Mouse (Mus musculus): ENCODE measurements around the gene Adam17. TPM values are rescaled to one million over a fixed set of nuclear protein-coding genes. Genes with fewer than 3 reads are reported as not detected.

The Adam17 gene
- polyA plus RNA-seq, 1 experiment from 2014 or later, result 44.7 TPM

DNA sequence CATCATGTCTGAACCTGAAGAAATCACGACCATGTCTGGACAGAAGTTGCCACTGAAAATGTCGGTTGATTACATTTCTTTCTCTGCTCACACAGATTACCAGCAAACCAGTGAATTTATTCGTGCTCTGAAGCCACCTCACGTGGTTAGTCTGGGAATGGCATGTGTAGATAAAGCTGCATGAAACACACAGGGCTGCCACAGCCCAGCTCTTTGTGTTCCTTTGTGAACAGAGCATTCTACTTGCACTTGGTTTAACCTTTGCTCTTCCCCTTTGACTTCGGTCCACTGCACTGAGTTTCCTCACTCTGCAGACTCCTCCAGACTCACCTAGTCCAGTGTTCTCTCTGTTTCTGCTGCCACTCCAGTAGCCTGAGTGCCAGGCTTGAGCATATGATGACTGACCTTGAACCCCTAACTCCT, 71.1 kb downstream of the Adam17 start:
- H3K27me3 ChIP-seq, result no peaks in the 10 kb centered on the region
- no peak overlapping the region for H3K4me2 ChIP-seq (replicated peaks)
- no peaks in the 10 kb centered on the region for H3K4me1 ChIP-seq
- H3K36me3 ChIP-seq, result peaks cover 78% of the 10 kb centered on the region
- no peak overlapping the region for H3K9ac ChIP-seq
- H3K27ac ChIP-seq, result no peak overlapping the region
- WGBS, result 87% methylated on average over 5 of the region's 5 CpGs
- H3K9me3 ChIP-seq, result no peaks in the 10 kb centered on the region
- no peak overlapping the region for H3K4me3 ChIP-seq
- ATAC-seq (ENCODE audit: insufficient number of reproducible peaks, insufficient read depth, low FRiP score, low TSS enrichment), result no peak

DNA sequence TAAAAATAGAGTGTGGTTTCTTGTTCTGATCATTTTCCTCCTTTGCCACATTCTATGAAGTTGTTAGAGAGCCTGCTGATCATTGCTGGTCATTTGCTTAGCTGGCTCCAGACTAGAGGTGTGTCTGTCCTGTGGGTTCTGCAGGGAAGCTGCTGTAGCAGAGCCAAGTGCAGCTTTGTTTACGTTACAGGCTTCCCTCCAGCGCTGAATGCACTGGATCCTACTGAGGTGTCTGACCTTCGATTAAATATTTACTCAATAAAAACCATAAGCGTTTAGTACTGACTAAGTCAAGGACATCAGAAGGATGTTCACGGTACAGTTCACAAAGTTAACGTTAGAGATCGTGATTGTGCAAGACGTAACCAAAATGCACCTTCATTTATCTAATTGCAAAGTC, 71.5 kb downstream of the Adam17 start:
- H3K4me2 ChIP-seq (replicated peaks), result no peak overlapping the region
- H3K4me3 ChIP-seq, result no peak overlapping the region
- H3K27ac ChIP-seq, result no peak overlapping the region
- no peaks in the 10 kb centered on the region for H3K4me1 ChIP-seq
- ATAC-seq (ENCODE audit: insufficient number of reproducible peaks, insufficient read depth, low FRiP score, low TSS enrichment), result no peak
- H3K36me3 ChIP-seq, result peaks cover 79% of the 10 kb centered on the region
- no peak overlapping the region for H3K9ac ChIP-seq
- no peaks in the 10 kb centered on the region for H3K9me3 ChIP-seq
- no peaks in the 10 kb centered on the region for H3K27me3 ChIP-seq
- 86% methylated on average over 8 of the region's 8 CpGs for WGBS

DNA sequence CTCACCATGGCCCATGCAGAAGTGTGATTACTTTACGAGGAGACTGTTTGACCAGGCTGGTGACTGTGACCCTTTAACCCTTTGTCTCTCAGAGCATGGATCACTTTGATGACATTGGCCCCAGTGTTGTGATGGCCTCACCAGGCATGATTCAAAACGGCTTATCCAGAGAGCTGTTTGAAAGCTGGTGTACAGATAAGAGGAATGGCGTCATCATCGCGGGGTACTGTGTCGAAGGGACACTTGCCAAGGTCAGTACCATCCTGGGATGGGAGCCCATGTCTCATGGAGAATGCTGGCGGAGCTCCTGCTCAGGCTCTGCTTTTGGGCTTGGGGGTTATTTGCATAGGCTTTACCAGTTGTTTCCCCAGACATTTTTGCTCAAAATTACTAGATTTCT, 72.1 kb downstream of the Adam17 start:
- no peaks in the 10 kb centered on the region for H3K27me3 ChIP-seq
- H3K27ac ChIP-seq, result no peak overlapping the region
- no peak overlapping the region for H3K9ac ChIP-seq
- no peak for ATAC-seq (ENCODE audit: insufficient number of reproducible peaks, insufficient read depth, low FRiP score, low TSS enrichment)
- H3K4me3 ChIP-seq, result no peak overlapping the region
- H3K4me2 ChIP-seq (replicated peaks), result no peak overlapping the region
- peaks cover 79% of the 10 kb centered on the region for H3K36me3 ChIP-seq
- no peaks in the 10 kb centered on the region for H3K9me3 ChIP-seq
- no peaks in the 10 kb centered on the region for H3K4me1 ChIP-seq
- WGBS, result 94% methylated on average over 7 of the region's 7 CpGs

DNA sequence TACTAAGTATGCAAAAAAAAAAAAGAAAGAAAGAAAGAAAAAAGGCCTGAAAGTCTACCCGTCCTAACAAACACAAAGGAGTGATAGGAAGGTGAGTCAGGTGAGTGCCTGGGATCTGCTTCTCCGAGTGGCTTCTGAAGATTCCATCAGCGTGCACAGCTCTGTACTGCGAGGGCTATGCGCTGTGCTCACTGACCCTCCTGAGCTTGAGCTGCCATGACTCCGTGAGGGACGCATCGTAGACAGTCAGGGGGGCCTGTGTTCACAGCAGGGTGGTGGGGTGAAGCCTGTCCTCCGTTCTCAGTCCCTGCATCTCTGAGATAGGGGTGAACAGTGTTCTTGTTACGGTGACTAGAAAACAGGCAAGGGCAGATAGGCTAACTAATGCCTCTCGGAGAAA, 74.6 kb downstream of the Adam17 start:
- H3K36me3 ChIP-seq, result peaks cover 82% of the 10 kb centered on the region
- no peak overlapping the region for H3K9ac ChIP-seq
- no peak for ATAC-seq (ENCODE audit: insufficient number of reproducible peaks, insufficient read depth, low FRiP score, low TSS enrichment)
- no peaks in the 10 kb centered on the region for H3K27me3 ChIP-seq
- no peak overlapping the region for H3K27ac ChIP-seq
- no peak overlapping the region for H3K4me3 ChIP-seq
- no peaks in the 10 kb centered on the region for H3K9me3 ChIP-seq
- no peak overlapping the region for H3K4me2 ChIP-seq (replicated peaks)
- no peaks in the 10 kb centered on the region for H3K4me1 ChIP-seq
- WGBS, result 93% methylated on average over 11 of the region's 11 CpGs

DNA sequence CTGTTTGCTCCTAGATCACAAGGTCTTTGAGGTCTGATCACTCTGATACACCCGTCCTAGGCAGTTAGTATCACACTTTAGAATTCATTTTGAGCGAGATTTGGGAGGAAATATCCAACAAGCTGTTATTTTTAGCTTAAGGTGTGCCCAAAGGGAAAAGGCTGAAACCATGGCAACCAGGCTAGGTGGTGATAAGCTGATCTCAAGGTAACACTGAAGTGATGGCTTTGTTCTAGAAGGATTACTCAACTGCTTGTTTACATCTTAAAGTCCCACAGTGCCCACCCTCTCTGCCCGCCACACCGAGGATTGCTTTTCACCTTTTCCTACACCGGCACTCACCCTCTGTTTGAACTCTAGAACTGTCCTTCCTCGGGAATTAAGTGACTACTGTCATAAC, 83.8 kb downstream of the Adam17 start:
- WGBS, result 87% methylated on average over 6 of the region's 6 CpGs
- H3K9me3 ChIP-seq, result no peaks in the 10 kb centered on the region
- no peak overlapping the region for H3K4me2 ChIP-seq (replicated peaks)
- no peak overlapping the region for H3K9ac ChIP-seq
- no peak overlapping the region for H3K27ac ChIP-seq
- no peak overlapping the region for H3K4me3 ChIP-seq
- ATAC-seq (ENCODE audit: insufficient number of reproducible peaks, insufficient read depth, low FRiP score, low TSS enrichment), result no peak
- no peaks in the 10 kb centered on the region for H3K27me3 ChIP-seq
- H3K4me1 ChIP-seq, result peaks cover 12% of the 10 kb centered on the region
- H3K36me3 ChIP-seq, result peaks cover 51% of the 10 kb centered on the region

DNA sequence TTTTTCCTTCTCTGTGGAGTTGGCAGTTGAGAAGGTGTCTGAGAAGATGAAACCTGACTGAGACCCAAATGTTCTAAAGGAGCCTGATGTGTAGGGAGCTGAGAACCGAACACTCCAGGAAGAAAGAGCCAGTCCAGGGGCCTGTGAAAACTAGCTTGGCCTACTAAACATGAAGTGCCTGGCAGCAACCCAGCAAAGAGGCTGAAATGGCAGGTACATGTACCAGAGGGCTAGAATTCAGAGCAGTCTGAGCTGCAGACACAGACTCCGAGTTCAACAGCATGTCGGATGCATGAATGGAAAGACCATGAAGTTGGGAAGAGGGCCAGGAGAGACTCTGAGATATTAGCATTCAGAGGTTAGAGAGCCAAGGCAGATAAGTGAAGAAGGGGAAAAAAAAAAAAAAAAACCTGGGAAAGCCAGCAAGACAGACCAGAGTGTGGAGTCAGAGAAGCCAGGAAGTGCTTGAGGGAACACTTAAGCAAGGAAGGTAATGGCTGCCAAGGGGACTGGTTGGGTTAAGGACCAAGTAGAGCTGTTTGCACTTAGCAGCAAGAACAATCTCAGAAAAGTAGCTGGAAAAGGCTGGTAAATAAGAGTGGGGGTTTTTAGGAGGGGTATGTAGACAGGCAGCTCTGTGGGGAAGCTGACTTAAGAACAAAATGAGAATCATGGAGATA, 84.6 kb downstream of the Adam17 start:
- peaks cover 43% of the 10 kb centered on the region for H3K36me3 ChIP-seq
- H3K9me3 ChIP-seq, result no peaks in the 10 kb centered on the region
- no peak for ATAC-seq (ENCODE audit: insufficient number of reproducible peaks, insufficient read depth, low FRiP score, low TSS enrichment)
- H3K27ac ChIP-seq, result no peak overlapping the region
- H3K4me3 ChIP-seq, result no peak overlapping the region
- no peaks in the 10 kb centered on the region for H3K27me3 ChIP-seq
- no peak overlapping the region for H3K9ac ChIP-seq
- H3K4me1 ChIP-seq, result peaks cover 12% of the 10 kb centered on the region
- H3K4me2 ChIP-seq (replicated peaks), result no peak overlapping the region
- WGBS, result 95% methylated on average over 3 of the region's 3 CpGs

DNA sequence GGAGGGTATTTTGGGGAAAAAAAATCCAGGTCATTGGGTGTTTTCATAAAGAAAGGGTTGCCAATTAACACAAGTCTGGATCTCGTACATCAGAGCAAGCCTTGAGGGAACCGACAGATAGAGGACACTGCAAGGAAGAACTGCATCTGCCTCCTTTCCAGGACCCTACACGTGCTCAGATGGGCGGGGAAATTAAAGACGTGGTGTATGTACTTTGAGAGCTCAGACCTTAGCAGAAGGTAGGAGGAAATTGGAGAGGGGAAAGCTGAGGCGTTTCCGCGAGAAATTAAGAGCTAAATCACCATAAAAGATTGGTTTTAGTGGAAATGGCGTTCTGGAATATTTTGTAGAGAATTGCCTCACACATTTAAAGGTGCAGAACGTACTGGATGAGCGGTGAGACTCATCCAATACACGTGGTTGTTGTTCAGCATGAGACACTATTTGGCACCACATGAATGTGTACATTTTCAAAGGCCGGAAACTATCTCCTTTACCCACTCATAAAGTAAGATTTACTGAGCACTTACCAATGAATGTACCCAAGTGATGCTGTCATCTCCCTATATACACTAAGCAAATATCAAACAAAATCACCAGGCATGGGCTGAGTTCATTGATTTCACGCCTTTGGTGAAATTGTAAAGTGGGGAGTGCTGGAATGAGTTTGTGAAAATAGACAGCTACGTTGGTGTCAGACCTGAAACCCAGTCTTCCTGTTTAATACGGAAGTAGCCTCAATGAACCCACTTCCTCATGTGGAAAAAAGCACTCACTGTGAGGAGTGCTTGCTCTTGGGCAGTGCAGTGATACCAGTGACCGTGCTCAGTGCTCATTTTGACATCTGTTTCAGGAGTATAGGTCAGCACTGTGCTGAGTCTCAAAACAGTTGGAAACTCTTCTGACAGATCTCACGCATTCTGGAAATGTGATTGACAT, 86.5 kb downstream of the Adam17 start:
- H3K9ac ChIP-seq, result peak overlapping the region; percentile 83
- H3K4me2 ChIP-seq (replicated peaks), result peak overlapping the region; percentile 66
- peak overlapping the region; percentile 77 for H3K4me3 ChIP-seq
- ATAC-seq (ENCODE audit: insufficient number of reproducible peaks, insufficient read depth, low FRiP score, low TSS enrichment), result no peak
- H3K27ac ChIP-seq, result peak overlapping the region; percentile 92
- peaks cover 12% of the 10 kb centered on the region for H3K4me1 ChIP-seq
- 38% methylated on average over 18 of the region's 18 CpGs for WGBS
- no peaks in the 10 kb centered on the region for H3K27me3 ChIP-seq
- H3K9me3 ChIP-seq, result no peaks in the 10 kb centered on the region
- H3K36me3 ChIP-seq, result peaks cover 25% of the 10 kb centered on the region

DNA sequence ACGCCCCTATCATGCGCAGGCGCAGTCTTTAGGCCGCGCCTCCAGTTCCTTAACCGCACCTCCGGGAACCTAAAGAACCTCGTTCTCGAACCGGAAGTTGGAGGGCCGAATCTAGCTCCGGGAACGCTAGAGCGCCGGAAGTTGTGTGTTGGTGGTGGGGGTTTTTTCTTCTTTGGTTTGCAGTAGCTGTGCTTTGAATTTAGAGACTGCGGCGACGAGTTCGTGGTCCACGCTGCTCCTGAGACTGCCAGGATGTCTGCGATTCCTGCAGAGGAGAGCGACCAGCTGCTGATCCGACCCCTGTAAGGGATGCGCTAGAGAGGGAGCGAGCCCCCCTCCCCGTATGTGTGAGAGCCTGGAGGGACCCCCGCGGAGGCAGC, 87.2 kb downstream of the Adam17 start, which contains the start of gene Itgb1bp1:
Gene Itgb1bp1 (minus strand): TSS at position 42 of the 380 bp plus-strand sequence.
- peak; percentile 95 for ATAC-seq (ENCODE audit: insufficient number of reproducible peaks, insufficient read depth, low FRiP score, low TSS enrichment)
- under 1% methylated on average over 28 of the region's 28 CpGs for WGBS
- H3K4me1 ChIP-seq, result peaks cover 12% of the 10 kb centered on the region
- H3K27ac ChIP-seq, result peak within 1 kb of the TSS; percentile 92
- H3K4me3 ChIP-seq, result peak within 1 kb of the TSS; percentile 77
- H3K9ac ChIP-seq, result peak within 1 kb of the TSS; percentile 83
- H3K36me3 ChIP-seq, result peaks cover 17% of the 10 kb centered on the region
- no peaks in the 10 kb centered on the region for H3K9me3 ChIP-seq
- H3K4me2 ChIP-seq (replicated peaks), result peak within 1 kb of the TSS; percentile 66
- H3K27me3 ChIP-seq, result no peaks in the 10 kb centered on the region

DNA sequence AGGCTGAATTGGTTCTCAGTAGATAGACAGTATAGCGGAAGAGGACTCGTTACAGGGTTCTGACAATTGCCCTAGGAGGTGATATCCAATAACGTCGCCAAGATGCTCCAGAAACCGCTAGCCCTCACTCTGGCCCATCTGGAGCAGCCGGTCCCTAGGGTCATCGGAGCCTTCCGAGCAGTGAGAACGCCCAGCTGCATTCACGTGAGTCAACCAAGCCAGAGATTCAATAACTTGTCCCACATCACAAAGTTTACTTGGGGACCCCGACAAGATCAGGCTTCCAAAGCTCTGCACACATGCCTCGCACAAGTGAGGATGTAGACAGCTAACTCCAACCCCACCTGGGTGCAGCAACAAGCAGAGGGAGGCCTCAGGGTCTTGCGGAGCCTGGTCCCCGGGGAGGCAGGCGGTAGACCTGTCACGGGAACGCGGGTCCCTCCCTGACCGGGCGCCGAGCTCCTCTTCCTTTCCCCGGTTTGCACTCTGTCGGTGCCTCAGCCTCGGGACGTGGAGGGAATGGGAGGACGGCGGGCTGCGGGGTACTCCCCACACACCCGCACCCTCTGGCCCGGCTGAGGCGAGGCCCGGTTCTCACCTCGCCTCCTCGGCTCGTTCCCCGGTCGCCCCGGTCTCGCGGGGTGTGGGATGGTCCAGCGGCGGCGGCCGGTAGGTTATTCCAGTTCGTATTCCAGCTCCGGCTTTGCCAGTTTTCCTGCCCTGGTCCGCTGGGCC, 87.8 kb downstream of the Adam17 start:
- H3K27ac ChIP-seq, result peak overlapping the region; percentile 92

DNA sequence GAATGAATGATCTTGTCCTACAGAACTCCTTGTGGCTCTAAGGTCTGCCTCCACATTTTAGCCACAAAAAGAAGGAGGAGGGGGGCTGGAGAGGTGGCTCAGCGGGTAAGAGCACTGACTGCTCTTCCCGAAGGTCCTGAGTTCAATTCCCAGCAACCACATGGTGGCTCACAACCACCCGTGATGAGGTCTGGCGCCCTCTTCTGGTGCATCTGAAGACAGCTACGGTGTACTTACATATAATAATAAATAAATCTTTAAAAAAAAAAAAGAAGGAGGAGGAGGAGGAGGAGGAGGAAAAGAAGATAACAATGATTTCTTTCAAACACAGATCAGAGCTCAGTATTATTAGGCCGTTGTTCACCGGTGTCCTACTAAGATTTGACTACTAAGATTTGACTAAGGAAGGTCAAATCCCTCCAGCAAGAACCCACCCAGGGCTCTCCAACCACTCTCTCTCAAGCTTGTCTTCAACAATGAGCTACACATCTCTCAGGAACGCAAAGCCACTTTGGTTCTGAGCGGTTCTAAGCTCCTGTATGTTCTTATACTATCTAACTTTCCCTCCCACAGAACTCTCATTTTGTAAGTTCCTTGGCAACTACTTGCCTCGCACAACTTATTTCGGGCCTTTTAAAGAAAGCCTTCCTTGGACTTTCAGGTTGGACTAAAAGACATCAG, 88.5 kb downstream of the Adam17 start, which contains the start of gene Cpsf3:
Gene Cpsf3 (plus strand): TSS at position 631 of the 681 bp plus-strand sequence.
- WGBS, result 50% methylated on average over 11 of the region's 11 CpGs
- H3K27me3 ChIP-seq, result no peaks in the 10 kb centered on the region
- H3K36me3 ChIP-seq, result 0 out of 2 replicates have a peak, but pooled peaks cover 6% of the 10 kb centered on the region
- no peak for ATAC-seq (ENCODE audit: insufficient number of reproducible peaks, insufficient read depth, low FRiP score, low TSS enrichment)
- peaks cover 12% of the 10 kb centered on the region for H3K4me1 ChIP-seq
- H3K9ac ChIP-seq, result peak within 1 kb of the TSS; percentile 83
- no peaks in the 10 kb centered on the region for H3K9me3 ChIP-seq
- H3K4me2 ChIP-seq (replicated peaks), result peak within 1 kb of the TSS; percentile 66
- H3K27ac ChIP-seq, result peak within 1 kb of the TSS; percentile 92
- peak within 1 kb of the TSS; percentile 77 for H3K4me3 ChIP-seq

More for the DNA sequence above, 87.8 kb downstream of the Adam17 start:
- H3K9me3 ChIP-seq, result no peaks in the 10 kb centered on the region
- no peaks in the 10 kb centered on the region for H3K27me3 ChIP-seq
- 1% methylated on average over 47 of the region's 47 CpGs for WGBS
- ATAC-seq (ENCODE audit: insufficient number of reproducible peaks, insufficient read depth, low FRiP score, low TSS enrichment), result no peak; the same call in 1 of the 2 replicates
- peak overlapping the region; percentile 83 for H3K9ac ChIP-seq
- H3K4me2 ChIP-seq (replicated peaks), result peak overlapping the region; percentile 66
- peaks cover 12% of the 10 kb centered on the region for H3K4me1 ChIP-seq
- H3K36me3 ChIP-seq, result peaks cover 13% of the 10 kb centered on the region
- peak overlapping the region; percentile 77 for H3K4me3 ChIP-seq

DNA sequence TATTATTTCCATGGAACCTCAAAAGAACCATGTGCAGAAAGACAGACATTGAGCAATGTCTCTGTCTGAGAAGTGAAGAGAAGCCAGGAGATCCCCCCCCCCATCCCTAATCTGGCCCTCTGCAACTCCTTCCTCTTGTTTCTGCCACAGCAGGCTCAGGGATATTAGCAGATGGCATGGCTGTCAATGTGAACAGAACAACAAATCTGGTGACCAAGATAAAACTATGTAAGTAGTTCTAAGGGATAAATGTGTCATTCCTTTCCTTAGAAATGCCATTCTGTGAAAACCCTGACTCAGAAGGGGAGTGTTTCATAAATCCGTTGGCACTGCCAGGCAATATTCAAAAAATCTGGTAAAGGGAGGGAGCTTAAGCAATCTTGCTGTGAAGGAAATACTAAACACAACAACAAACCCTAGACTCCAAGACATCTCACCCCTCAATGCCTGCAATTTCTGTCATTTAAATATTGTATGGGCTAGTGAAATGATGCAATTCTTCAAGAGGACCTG, 96.0 kb downstream of the Adam17 start:
- no peak overlapping the region for H3K4me2 ChIP-seq (replicated peaks)
- H3K27ac ChIP-seq, result no peak overlapping the region
- no peaks in the 10 kb centered on the region for H3K4me1 ChIP-seq
- 88% methylated on average over 1 of the region's 1 CpGs for WGBS
- H3K4me3 ChIP-seq, result no peak overlapping the region
- ATAC-seq (ENCODE audit: insufficient number of reproducible peaks, insufficient read depth, low FRiP score, low TSS enrichment), result no peak
- peaks cover 14% of the 10 kb centered on the region for H3K36me3 ChIP-seq
- H3K9me3 ChIP-seq, result no peaks in the 10 kb centered on the region
- H3K27me3 ChIP-seq, result no peaks in the 10 kb centered on the region
- no peak overlapping the region for H3K9ac ChIP-seq

All from embryonic facial prominence, embryonic 12.5 days (tissue).